Mouse (Mus musculus) heart, embryonic 11.5 days (tissue): ENCODE measurements at regions not wholly inside any gene's neighbourhood (a gene's known extent, or its start where the extent isn't known, plus 50 kb on each side); places are given as distances from the start of the nearest gene placed in this dataset.
A peak's percentile ranks its signal among the peaks of the same experiment; 100 is the strongest.
"Not testable (repeated sequence)": the region's sequence is repeated elsewhere in the genome, so short reads cannot be mapped to it uniquely, and the experiment has no call there.

Source experiments
- ATAC-seq: fragments of 200-750 bp; cut with Nextera tagmentation; replicated peaks from 2 replicates; pipeline ENCODE4 v1.8.0; 2017; ENCODE audit warnings: moderate library complexity; ENCODE audit not compliant: insufficient number of reproducible peaks, low FRiP score, low TSS enrichment
- H3K27ac ChIP-seq: fragments of 300-500 bp; sonication (generic); 2 replicates; pipeline ENCODE4 v1.5.1; 2014; ENCODE audit warnings: mild to moderate bottlenecking, low read depth, low read length
- H3K27me3 ChIP-seq: fragments of 300-500 bp; sonication (generic); 2 replicates; pipeline ENCODE4 v1.6.1; 2014; ENCODE audit warnings: mild to moderate bottlenecking, low read length, mixed read lengths; ENCODE audit not compliant: control insufficient read depth, insufficient read depth
- H3K36me3 ChIP-seq: fragments of 300-500 bp; sonication (generic); 2 replicates; pipeline ENCODE4 v1.6.1; 2014; ENCODE audit warnings: mild to moderate bottlenecking, low read length, moderate library complexity, mixed read lengths; ENCODE audit not compliant: control insufficient read depth, insufficient read depth
- H3K4me1 ChIP-seq: fragments of 300-500 bp; sonication (generic); 2 replicates; pipeline ENCODE4 v1.6.1; 2014; ENCODE audit warnings: low read length; ENCODE audit not compliant: control insufficient read depth, insufficient read depth
- H3K4me2 ChIP-seq: fragments of 300-500 bp; sonication (generic); 2 replicates; pipeline ENCODE4 v1.6.1; 2014; ENCODE audit warnings: mild to moderate bottlenecking, moderate library complexity
- H3K4me3 ChIP-seq: fragments of 300-500 bp; sonication (generic); 2 replicates; pipeline ENCODE4 v1.5.1; 2014; ENCODE audit warnings: low read depth, low read length
- H3K9ac ChIP-seq: fragments of 300-500 bp; sonication (generic); 2 replicates; pipeline ENCODE4 v1.6.1; 2014; ENCODE audit warnings: mild to moderate bottlenecking, low read depth, low read length, moderate library complexity
- H3K9me3 ChIP-seq: fragments of 300-500 bp; sonication (generic); replicated peaks from 2 replicates; pipeline ENCODE4 v1.6.1; 2016; ENCODE audit warnings: low read length; ENCODE audit not compliant: control insufficient read depth
- WGBS: fragments of 180-500 bp; shearing (Covaris S2); extraction: QIAGEN DNeasy Blood & Tissue Kit; methylation state at CpG from one replicate; pipeline ENCODE4 v1.1.7; 2014; ENCODE audit not compliant: insufficient replicate concordance; 5-methylcytosine and 5-hydroxymethylcytosine counted together

GRCm38 (mm10) chr5:91752846-91753245 lies 210.0 kb downstream of the Rchy1 start:
- ATAC-seq, H3K9ac ChIP-seq, H3K27me3 ChIP-seq, H3K9me3 ChIP-seq, H3K27ac ChIP-seq, H3K4me2 ChIP-seq, H3K4me3 ChIP-seq, H3K4me1 ChIP-seq, H3K36me3 ChIP-seq: not testable (repeated sequence)
- WGBS, result 89% methylated on average over 17 of the region's 17 CpGs

- 0 out of 2 replicates have a peak overlapping the region, but pooled peaks have one; percentile 3 for H3K27ac ChIP-seq
- no peak overlapping the region for H3K4me3 ChIP-seq
- no peaks in the 10 kb centered on the region for H3K36me3 ChIP-seq
- H3K9me3 ChIP-seq, result no peaks in the 10 kb centered on the region
- 43% methylated on average over 6 of the region's 6 CpGs for WGBS
- H3K27me3 ChIP-seq, result no peaks in the 10 kb centered on the region
- no peaks in the 10 kb centered on the region for H3K4me1 ChIP-seq
- peak; percentile 65; the same call in 1 of the 2 replicates for ATAC-seq
- H3K4me2 ChIP-seq, result no peak overlapping the region
- no peak overlapping the region for H3K9ac ChIP-seq
Measured at GRCm38 (mm10) chr5:91751168-91751567, 211.7 kb downstream of the Rchy1 start.

GRCm38 (mm10) chr5:91746077-91746476 lies 216.8 kb downstream of the Rchy1 start:
- Histone ChIP-seq H3K4me2 (no peak overlapping the region), H3K27me3 (no peaks in the 10 kb centered on the region), H3K36me3 (no peaks in the 10 kb centered on the region), H3K9ac (no peak overlapping the region), H3K9me3 (no peaks in the 10 kb centered on the region), H3K27ac (no peak overlapping the region), H3K4me3 (no peak overlapping the region), H3K4me1 (no peaks in the 10 kb centered on the region)
- 56% methylated on average over 5 of the region's 5 CpGs for WGBS
- no peak for ATAC-seq

- peaks cover 7% of the 10 kb centered on the region for H3K4me1 ChIP-seq
- H3K27ac ChIP-seq, result no peak overlapping the region
- H3K9ac ChIP-seq, result no peak overlapping the region
- no peaks in the 10 kb centered on the region for H3K27me3 ChIP-seq
- no peak overlapping the region for H3K4me3 ChIP-seq
- no peak overlapping the region for H3K4me2 ChIP-seq
- no peaks in the 10 kb centered on the region for H3K9me3 ChIP-seq
- no peak for ATAC-seq
- no peaks in the 10 kb centered on the region for H3K36me3 ChIP-seq
Measured at GRCm38 (mm10) chr5:91744389-91744788, 218.5 kb downstream of the Rchy1 start.

- no peak overlapping the region for H3K4me2 ChIP-seq
- no peaks in the 10 kb centered on the region for H3K9me3 ChIP-seq
- 0 out of 2 replicates have a peak, but pooled peaks have one; percentile 18 for ATAC-seq
- no peak overlapping the region for H3K9ac ChIP-seq
- H3K27ac ChIP-seq, result no peak overlapping the region
- 36% methylated on average over 4 of the region's 4 CpGs for WGBS
- H3K4me1 ChIP-seq, result peaks cover 7% of the 10 kb centered on the region
- no peaks in the 10 kb centered on the region for H3K36me3 ChIP-seq
- no peaks in the 10 kb centered on the region for H3K27me3 ChIP-seq
- no peak overlapping the region for H3K4me3 ChIP-seq
Measured at GRCm38 (mm10) chr5:91740159-91740537, 222.7 kb downstream of the Rchy1 start.

- 46% methylated on average over 16 of the region's 16 CpGs for WGBS
- Histone ChIP-seq H3K4me1 (peaks cover 7% of the 10 kb centered on the region), H3K9me3 (no peaks in the 10 kb centered on the region), H3K9ac (no peak overlapping the region), H3K4me2 (no peak overlapping the region), H3K27me3 (no peaks in the 10 kb centered on the region), H3K36me3 (no peaks in the 10 kb centered on the region), H3K27ac (peak overlapping the region; percentile 47; the same call in 1 of the 2 replicates), H3K4me3 (no peak overlapping the region)
- 0 out of 2 replicates have a peak, but pooled peaks have one; percentile 59 for ATAC-seq
Measured at GRCm38 (mm10) chr5:91739433-91740158, 222.2 kb downstream of the Parm1 start.

- no peak for ATAC-seq
- H3K4me1 ChIP-seq, result 0 out of 2 replicates have a peak, but pooled peaks cover 3% of the 10 kb centered on the region
- H3K4me2 ChIP-seq, result no peak overlapping the region
- no peaks in the 10 kb centered on the region for H3K36me3 ChIP-seq
- H3K9me3 ChIP-seq, result no peaks in the 10 kb centered on the region
- H3K4me3 ChIP-seq, result no peak overlapping the region
- no peaks in the 10 kb centered on the region for H3K27me3 ChIP-seq
- H3K27ac ChIP-seq, result no peak overlapping the region
- WGBS, result 82% methylated on average over 5 of the region's 5 CpGs
- no peak overlapping the region for H3K9ac ChIP-seq
Measured at GRCm38 (mm10) chr5:91732002-91732401, 214.6 kb downstream of the Parm1 start.

- no peaks in the 10 kb centered on the region for H3K27me3 ChIP-seq
- H3K9ac ChIP-seq, result no peak overlapping the region
- no peak overlapping the region for H3K4me3 ChIP-seq
- 0 out of 2 replicates have a peak, but pooled peaks cover 3% of the 10 kb centered on the region for H3K4me1 ChIP-seq
- H3K27ac ChIP-seq, result no peak overlapping the region
- H3K9me3 ChIP-seq, result no peaks in the 10 kb centered on the region
- H3K36me3 ChIP-seq, result no peaks in the 10 kb centered on the region
- ATAC-seq, result no peak
- no peak overlapping the region for H3K4me2 ChIP-seq
- WGBS, result 76% methylated on average over 5 of the region's 5 CpGs
Measured at GRCm38 (mm10) chr5:91731155-91731554, 213.7 kb downstream of the Parm1 start.

- no peak for ATAC-seq
- no peaks in the 10 kb centered on the region for H3K27me3 ChIP-seq
- 0 out of 2 replicates have a peak, but pooled peaks cover 5% of the 10 kb centered on the region for H3K4me1 ChIP-seq
- no peaks in the 10 kb centered on the region for H3K9me3 ChIP-seq
- no peak overlapping the region for H3K4me3 ChIP-seq
- H3K36me3 ChIP-seq, result no peaks in the 10 kb centered on the region
- H3K4me2 ChIP-seq, result no peak overlapping the region
- no peak overlapping the region for H3K27ac ChIP-seq
- 33% methylated on average over 3 of the region's 3 CpGs for WGBS
- H3K9ac ChIP-seq, result no peak overlapping the region
Measured at GRCm38 (mm10) chr5:91729868-91730267, 212.5 kb downstream of the Parm1 start.
